Mouse (Mus musculus) kidney, adult 2 months (tissue): Measurements from ENCODE around the gene Fam122c. TPM values are rescaled to one million over a fixed set of nuclear protein-coding genes. Genes with fewer than 3 reads are reported as not detected.

Source experiments
- DNase-seq: peaks from one replicate; pipeline ENCODE4 v3.0.0; 2021
- H3K27ac ChIP-seq: fragments of 200-500 bp; 2 replicates; pipeline ENCODE4 v1.5.1; 2012; ENCODE audit warnings: low read depth, low read length, control low read depth, inconsistent platforms; ENCODE audit not compliant: insufficient read depth
- H3K27me3 ChIP-seq: fragments of 200-500 bp; replicated peaks from 2 replicates; pipeline ENCODE4 v1.6.1; 2012; ENCODE audit warnings: mild to moderate bottlenecking, moderate library complexity, low read length, inconsistent platforms; ENCODE audit not compliant: control insufficient read depth, insufficient read depth
- H3K36me3 ChIP-seq: fragments of 200-500 bp; 2 replicates; pipeline ENCODE4 v1.6.1; 2012; ENCODE audit warnings: mild to moderate bottlenecking, moderate library complexity, low read length, inconsistent platforms; ENCODE audit not compliant: control insufficient read depth, insufficient read depth
- H3K4me1 ChIP-seq: fragments of 200-500 bp; 2 replicates; pipeline ENCODE4 v1.6.1; 2011; ENCODE audit warnings: low read length; ENCODE audit not compliant: control insufficient read depth, insufficient read depth
- H3K4me3 ChIP-seq: fragments of 200-500 bp; 2 replicates; pipeline ENCODE4 v1.5.1; 2011; ENCODE audit warnings: mild to moderate bottlenecking, low read depth, low read length, control low read depth; ENCODE audit not compliant: insufficient read depth
- CTCF ChIP-seq: fragments of 200-500 bp; conservative IDR thresholded peaks from 2 replicates; pipeline ENCODE4 v1.5.1; 2011; ENCODE audit warnings: low read depth, mild to moderate bottlenecking, control low read depth, low read length, moderate library complexity, mixed read lengths; ENCODE audit not compliant: insufficient read depth, insufficient read length
- POLR2A ChIP-seq: fragments of 200-500 bp; IDR thresholded peaks from one replicate; pipeline ENCODE4 v1.6.1; 2011; ENCODE audit warnings: low read depth, low read length, control low read depth
- WGBS: fragments of 180-500 bp; shearing (Covaris S2); methylation state at CpG from one replicate; pipeline ENCODE4 v1.1.7; 2018; 5-methylcytosine and 5-hydroxymethylcytosine counted together
- polyA plus RNA-seq: library from polyadenylated mRNA; depleted of rRNA; stranded (reverse); fragments of >200 nt; gene quantifications from 2 replicates; pipeline ENCODE4 v1.2.3, GENCODE M21; 2012; rRNA removed

The Fam122c gene
- polyA plus RNA-seq, result not detected in 2 replicates

GRCm38 (mm10) chrX:53273124-53273523 lies at the start of gene Fam122c:
Gene Fam122c, plus strand, starts transcription at chrX:53273424.
- H3K27me3 ChIP-seq, result no peaks in the 10 kb centered on the region
- H3K27ac ChIP-seq, result no peak within 1 kb of the TSS
- TF ChIP-seq CTCF (no peak), POLR2A (no peak)
- no peak for DNase-seq
- WGBS, result 47% methylated on average over 1 of the region's 1 CpGs
- H3K4me3 ChIP-seq, result no peak within 1 kb of the TSS
- no peaks in the 10 kb centered on the region for H3K4me1 ChIP-seq
- no peaks in the 10 kb centered on the region for H3K36me3 ChIP-seq

DNA sequence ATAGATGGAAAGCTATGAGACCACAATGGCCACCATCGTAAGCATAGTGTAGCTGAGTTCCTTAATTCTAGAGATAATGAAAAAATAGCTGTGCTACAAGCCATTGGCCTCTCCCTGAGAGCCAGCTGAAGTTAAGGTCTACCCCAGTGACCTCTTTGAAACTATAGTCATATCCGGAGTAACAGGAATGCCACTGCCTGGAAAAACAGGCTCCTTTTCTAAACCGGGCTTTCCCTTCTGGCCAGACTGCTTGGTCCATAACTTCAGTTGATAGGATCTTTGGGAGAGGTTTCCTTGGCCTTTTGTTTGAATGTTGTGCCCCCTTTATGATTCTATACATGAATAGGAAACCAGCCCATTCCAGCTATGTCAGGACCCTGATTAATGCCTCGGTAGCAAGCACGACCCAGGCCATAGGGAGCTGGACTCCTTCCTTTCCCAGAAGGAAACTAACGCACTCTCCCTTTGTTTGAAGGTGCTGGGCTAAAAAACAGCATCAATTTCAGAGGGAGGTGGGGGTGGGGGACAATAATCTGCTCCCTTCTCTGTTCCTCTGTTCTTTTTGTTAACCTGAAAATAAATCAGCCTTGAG lies 48.8 kb upstream of the Fam122c start:
- H3K4me1 ChIP-seq, result no peaks in the 10 kb centered on the region
- TF ChIP-seq POLR2A (no peak), CTCF (no peak)
- H3K27me3 ChIP-seq, result no peaks in the 10 kb centered on the region
- no peak overlapping the region for H3K4me3 ChIP-seq
- no peak for DNase-seq
- no peak overlapping the region for H3K27ac ChIP-seq
- WGBS, result 49% methylated on average over 6 of the region's 6 CpGs
- H3K36me3 ChIP-seq, result no peaks in the 10 kb centered on the region

- TF ChIP-seq POLR2A (no peak), CTCF (no peak)
- Histone ChIP-seq H3K27me3 (no peaks in the 10 kb centered on the region), H3K27ac (no peak overlapping the region), H3K36me3 (no peaks in the 10 kb centered on the region), H3K4me1 (no peaks in the 10 kb centered on the region), H3K4me3 (no peak overlapping the region)
- 6% methylated on average over 13 of the region's 13 CpGs for WGBS
- DNase-seq, result peak; percentile 11
These were observed 41.3 kb upstream of the Fam122c start for GRCm38 (mm10) chrX:53231965-53232364.

DNA sequence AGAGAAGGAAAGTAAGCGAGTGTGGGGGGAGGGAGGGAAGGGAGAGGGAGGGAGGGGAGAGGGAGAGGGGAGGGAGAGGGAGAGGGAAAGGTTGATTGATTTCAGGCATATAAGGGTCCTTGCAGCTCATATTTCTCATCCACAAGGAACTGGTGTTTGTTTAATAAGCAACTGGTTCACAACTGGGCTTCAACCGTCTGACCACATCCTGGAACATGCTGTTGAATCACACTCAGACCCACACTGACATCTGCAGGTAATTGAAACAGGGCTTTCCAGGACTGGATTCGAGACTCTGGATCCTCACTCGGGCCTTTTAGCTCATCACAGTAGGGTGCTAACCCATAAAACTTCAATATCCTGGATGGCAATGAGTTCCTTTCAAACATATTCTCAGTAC lies 39.5 kb upstream of the Fam122c start:
- H3K4me1 ChIP-seq, result no peaks in the 10 kb centered on the region
- 17% methylated on average over 3 of the region's 4 CpGs for WGBS
- H3K36me3 ChIP-seq, result no peaks in the 10 kb centered on the region
- H3K27ac ChIP-seq, result no peak overlapping the region
- no peak overlapping the region for H3K4me3 ChIP-seq
- peak; percentile 18 for DNase-seq
- no peaks in the 10 kb centered on the region for H3K27me3 ChIP-seq
- no peak for TF ChIP-seq POLR2A
- peak; percentile 41; the same call in 1 of the 2 replicates for TF ChIP-seq CTCF

- WGBS, result 72% methylated on average over 7 of the region's 7 CpGs
- DNase-seq, result no peak
- no peak overlapping the region for H3K27ac ChIP-seq
- no peaks in the 10 kb centered on the region for H3K36me3 ChIP-seq
- H3K4me3 ChIP-seq, result no peak overlapping the region
- no peak for TF ChIP-seq POLR2A
- no peak for TF ChIP-seq CTCF
- no peaks in the 10 kb centered on the region for H3K27me3 ChIP-seq
- no peaks in the 10 kb centered on the region for H3K4me1 ChIP-seq
These were observed 36.8 kb upstream of the Fam122c start for GRCm38 (mm10) chrX:53236404-53236803.

- no peak for DNase-seq
- Histone ChIP-seq H3K36me3 (no peaks in the 10 kb centered on the region), H3K27ac (no peak overlapping the region), H3K4me1 (no peaks in the 10 kb centered on the region), H3K27me3 (no peaks in the 10 kb centered on the region), H3K4me3 (no peak overlapping the region)
- 14% methylated on average over 2 of the region's 2 CpGs for WGBS
- no peak for TF ChIP-seq POLR2A
- peak; percentile 22; the same call in 1 of the 2 replicates for TF ChIP-seq CTCF
These were observed 35.3 kb upstream of the Fam122c start for GRCm38 (mm10) chrX:53237971-53238370.

DNA sequence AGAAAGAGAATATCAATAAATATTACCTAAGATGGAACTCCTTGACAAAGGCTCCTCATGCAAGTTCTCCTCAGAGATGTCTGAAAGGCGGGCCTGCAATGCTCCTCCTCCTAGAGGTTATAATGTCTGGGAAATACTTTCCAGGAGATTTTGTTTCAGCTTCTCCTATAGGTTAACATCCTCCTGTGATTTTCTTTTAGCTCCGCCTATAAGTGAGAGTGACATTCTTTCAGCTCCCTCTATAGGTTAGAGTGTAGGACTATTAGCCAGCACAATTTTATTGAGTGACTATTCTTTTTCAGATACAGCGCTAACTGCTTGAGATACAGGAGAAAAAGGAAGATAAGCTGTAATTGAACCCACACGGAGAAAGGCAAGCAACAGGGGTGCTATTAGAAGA lies 33.2 kb upstream of the Fam122c start, which contains the start of gene Plac1:
Plac1 (minus strand) TSS at position 101 of the 400 bp plus-strand sequence.
- Histone ChIP-seq H3K27ac (no peak within 1 kb of the TSS), H3K4me1 (no peaks in the 10 kb centered on the region), H3K27me3 (no peaks in the 10 kb centered on the region), H3K36me3 (no peaks in the 10 kb centered on the region), H3K4me3 (no peak within 1 kb of the TSS)
- 81% methylated on average over 4 of the region's 4 CpGs for WGBS
- no peak for DNase-seq
- TF ChIP-seq POLR2A (no peak), CTCF (no peak)

DNA sequence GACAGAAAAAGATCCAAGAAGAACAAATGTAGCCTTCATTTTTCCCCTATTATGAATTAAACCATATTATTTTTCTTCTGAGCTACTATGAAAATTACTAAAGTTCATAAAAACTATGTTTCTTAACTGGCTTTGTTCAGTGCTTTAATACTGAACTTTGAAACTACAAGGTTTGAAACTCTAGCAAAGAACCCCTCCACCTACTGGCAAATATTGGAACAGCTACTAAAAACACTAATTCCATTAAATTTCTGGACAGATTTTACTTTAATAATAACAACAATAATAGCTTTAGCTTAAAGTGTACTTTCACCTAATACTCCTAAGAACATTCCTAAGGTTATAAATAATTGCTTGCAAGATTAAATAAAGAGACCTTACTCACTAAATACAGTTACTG lies 18.0 kb upstream of the Fam122c start:
- Histone ChIP-seq H3K27me3 (no peaks in the 10 kb centered on the region), H3K4me3 (no peak overlapping the region), H3K36me3 (no peaks in the 10 kb centered on the region), H3K4me1 (no peaks in the 10 kb centered on the region), H3K27ac (no peak overlapping the region)
- TF ChIP-seq POLR2A (no peak), CTCF (no peak)
- DNase-seq, result peak; percentile 1
